Mouse (Mus musculus): ENCODE measurements around the gene Brf1. TPM values are rescaled to one million over a fixed set of nuclear protein-coding genes. Genes with fewer than 3 reads are reported as not detected.

The Brf1 gene
- total RNA-seq, 2 experiments from 2014 or later = 16.8 to 20.9 TPM

DNA sequence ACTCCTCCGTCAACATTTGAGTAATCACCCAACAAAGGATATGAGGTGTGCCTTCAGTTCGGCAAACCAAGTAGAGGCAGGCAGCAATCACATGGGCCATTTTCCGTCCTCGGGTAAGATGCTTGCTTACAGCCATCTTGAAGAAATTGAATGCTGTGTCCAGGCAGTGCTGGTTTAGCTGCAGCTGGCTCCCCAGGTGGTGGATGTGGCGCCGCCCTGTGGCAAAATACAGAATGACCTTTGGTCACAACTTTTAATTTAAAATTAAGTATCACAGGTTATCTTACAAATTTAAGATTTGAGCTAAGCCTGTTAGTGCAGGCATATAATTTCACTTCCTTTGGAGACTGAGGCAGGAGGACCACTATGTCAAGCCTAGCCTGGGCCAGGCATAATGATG is 12.6 kb downstream of the Brf1 start:
- DNase-seq = peak in 1 of 2 experiments; percentile 33
- intact Hi-C loops (cut with DNase I) = loop anchor here (5.0 kb wide), 1 partner anchor 111 kb away; no protein-coding TSS in a partner anchor

DNA sequence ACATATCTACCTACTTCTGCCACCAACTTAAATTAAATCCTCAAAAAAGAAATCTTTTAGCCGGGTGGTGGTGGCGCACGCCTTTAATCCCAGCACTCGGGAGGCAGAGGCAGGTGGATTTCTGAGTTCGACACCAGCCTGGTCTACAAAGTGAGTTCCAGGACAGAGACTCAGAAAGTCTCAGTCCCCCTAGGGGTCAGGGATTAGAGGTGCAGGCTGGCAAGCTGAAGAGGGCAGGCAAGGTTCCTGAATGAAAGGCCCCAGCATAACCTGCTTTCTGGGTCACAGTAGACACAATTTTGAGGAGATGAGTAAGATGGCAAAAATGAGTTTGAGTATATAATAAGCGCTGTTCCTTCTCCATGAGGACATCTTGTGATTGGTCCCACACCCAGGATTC is 15.2 kb downstream of the Brf1 start:
- intact Hi-C loops (cut with DNase I) = loop anchor here (5.0 kb wide), 1 partner anchor 108 kb away; no protein-coding TSS in a partner anchor
- no peak for DNase-seq

DNA sequence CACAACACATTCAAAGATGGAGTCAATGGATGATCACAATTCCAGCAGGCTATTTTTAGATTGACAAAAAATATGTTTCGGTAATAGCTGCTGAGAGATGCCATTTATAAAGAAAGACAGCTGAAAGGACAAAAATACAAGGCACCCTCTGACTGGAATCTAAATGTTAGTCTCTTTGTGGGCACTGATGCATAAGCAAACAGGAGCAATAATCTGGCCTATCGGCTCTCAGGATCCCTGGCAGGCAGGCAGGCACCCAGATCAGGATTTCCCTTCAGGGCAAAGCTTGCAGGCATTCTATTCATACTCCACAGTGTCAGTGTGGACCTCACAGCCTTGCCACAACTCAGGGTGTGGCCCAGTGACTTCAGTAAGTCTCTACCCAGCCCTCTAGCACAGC is 18.5 kb downstream of the Brf1 start:
- intact Hi-C loops (cut with DNase I) = no loop called here
- no peak for DNase-seq

DNA sequence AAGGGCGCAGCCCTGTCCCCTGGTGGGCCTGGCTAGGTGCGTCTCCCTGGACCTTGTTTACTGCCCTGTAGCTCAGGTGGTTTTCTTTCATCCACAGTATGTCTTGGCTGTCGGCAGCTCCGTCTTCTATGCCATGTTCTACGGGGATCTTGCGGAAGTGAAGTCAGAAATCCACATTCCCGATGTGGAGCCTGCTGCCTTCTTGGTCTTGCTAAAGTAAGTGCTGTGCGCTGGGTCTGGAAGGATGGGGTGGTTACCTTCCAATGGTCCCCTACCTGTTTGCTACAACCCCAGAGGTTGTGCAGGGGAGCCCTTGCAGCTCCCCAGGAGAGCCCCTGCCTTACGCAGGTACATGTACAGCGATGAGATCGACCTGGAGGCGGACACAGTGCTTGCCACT is 23.3 kb downstream of the Brf1 start:
- DNase-seq = no peak
- intact Hi-C loops (cut with DNase I) = no loop called here

DNA sequence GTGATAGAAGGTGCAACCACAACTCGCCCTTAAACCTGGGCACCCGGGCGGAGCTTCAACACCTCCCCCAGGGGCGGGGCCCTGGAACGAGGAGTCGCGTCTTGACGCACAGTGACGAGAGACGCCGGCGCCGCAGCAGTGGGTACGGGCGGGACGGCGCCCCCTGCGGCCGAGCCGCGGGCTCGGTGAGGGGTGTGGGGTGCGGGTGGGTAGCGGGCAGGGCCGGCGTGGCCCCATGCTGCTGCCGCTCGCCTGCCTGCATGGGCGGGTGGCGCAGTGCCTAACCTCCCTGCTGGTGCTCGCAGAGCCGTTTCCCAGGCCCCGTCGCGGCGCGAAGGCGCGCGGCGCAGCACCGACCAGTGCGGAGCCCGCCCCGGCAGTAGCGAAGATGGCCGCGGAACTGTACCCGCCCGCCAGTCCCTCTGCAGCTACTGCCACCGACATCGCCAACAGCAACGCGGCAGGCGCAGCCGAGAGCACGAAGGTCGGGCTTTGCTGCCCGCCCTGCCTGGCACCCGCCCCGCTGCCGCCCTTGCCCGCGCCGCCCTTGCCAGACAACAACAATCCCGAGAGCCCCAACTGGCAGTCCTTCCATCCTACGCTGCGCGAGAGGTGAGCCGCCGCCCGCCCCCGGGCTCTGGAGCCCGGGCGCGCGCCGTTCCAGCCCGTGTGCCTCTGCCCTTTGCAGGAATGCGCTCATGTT is 24.0 kb downstream of the Brf1 start, which contains the start of gene Btbd6:
Gene Btbd6 (plus strand): TSS at position 112 of the 703 bp plus-strand sequence.
- intact Hi-C loops (cut with DNase I) = no loop called here
- DNase-seq = peak; percentile 78 to 79

DNA sequence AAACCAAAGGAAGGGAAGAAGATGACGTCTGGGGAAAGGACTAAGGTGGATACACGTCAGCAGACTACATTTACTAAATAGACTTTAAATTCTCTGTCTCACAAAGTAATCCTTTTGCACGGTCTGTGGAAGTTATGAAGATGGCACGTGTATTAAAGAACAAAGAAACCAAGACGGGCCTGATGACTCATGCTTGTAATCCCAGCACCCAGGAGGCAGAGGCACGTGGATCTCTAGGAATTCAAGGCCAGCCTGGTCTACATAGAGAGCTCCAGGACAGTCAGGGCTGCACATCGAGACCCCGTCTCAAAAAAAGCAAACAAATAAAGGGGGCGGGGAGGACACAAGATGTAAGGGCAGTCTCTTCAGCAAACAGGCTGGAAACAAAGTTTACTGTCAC is 25.8 kb downstream of the Brf1 start:
- DNase-seq = no peak
- intact Hi-C loops (cut with DNase I) = no loop called here

DNA sequence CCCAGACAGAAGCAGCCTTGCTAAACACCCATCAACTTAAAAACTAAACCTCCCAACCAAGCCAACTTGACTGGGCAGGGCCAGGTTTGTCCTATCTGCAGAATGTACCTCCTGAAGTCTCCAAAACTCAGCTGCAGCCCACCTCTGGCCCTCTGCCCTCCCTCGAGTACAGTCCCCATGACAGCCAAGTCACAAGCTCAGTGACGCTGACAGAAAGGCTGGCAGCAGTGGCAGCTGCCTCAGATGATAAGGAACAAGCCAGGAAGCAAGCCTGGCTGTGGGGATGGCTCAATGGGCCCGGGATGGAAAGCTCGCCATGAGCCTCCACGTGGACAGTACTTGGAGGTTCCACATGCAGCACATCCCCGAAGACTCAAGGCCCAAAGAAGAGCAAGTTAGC is 30.9 kb downstream of the Brf1 start:
- intact Hi-C loops (cut with DNase I) = no loop called here
- no peak for DNase-seq

DNA sequence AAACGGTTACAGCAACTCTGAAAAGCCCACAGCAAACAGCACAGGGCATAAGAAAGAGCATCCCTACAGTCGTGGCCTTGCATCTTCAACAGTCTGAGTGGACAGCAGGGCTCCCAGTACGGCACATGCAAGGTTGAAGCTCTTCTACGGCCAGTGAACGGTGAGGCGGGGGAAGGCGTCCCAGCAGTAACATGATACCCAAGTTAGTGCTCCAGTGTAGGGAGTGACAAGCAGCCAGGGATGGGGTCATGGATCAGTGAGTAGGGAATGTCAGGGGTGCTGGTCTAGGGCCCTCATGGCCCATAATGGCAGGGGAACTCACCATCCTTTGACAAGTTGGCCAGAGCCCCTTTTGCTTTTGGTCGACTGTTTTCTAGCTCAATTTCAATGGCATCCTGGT is 31.6 kb downstream of the Brf1 start:
- intact Hi-C loops (cut with DNase I) = no loop called here
- no peak for DNase-seq

DNA sequence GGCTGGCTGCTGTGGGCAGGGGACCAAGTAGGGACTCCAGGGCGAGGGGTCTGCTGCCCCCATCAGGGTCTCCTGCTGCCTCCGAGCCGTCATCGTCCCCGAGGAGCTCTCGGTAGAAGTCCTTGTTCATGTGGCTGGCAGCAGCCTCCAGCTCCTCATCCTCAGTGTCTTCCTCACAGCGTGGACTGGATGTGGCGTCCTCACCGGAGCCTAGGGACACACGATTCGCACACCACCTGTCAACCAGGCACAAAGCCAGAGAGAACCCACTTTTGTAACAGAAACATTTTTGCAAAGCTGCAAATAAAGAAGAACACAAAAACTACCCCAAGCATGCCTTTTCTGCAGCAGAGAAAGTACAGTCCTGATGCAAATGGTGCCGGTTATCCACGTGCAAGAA is 34.7 kb downstream of the Brf1 start:
- intact Hi-C loops (cut with DNase I) = no loop called here
- DNase-seq = no peak

DNA sequence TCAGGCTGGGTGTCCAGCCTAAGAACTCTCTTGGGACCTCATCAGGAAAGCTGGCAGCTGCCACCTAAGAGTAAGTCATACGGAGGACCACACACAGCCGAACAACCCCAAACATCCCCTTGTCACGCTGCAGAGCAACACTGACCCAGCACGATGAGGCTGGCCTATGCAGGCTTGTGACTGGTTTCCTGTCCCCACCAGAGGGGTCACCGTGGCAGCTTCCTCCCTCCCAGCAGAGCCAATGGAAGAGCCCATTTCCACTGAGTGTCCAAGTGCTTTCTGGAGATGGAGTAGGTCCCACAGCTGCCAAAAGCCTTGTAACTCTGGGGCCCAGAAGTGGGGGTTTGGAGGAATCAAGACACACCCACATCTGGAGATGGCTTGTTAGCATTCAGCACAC is 38.6 kb downstream of the Brf1 start:
- no peak for DNase-seq
- intact Hi-C loops (cut with DNase I) = no loop called here

DNA sequence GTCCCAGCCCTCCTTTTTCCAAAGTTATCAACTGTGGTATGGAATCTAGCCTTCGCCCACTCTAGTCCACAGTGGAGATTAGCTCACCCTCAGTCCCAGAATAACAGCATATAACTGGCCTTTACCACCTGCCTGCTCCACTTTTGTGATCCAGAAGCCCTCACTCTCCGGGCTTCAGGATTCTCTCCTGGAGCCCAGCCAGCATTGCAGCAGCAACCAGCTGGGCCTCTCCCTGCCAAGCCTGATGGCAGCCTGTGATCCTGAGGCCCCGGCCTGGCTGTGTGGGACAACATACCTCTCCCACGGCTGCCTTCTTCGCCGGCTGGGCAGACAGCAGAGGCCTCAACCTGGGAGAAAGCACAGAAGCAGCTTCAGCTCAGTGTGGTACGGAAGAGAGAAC is 39.1 kb downstream of the Brf1 start:
- peak in 1 of 2 experiments; percentile 58 for DNase-seq
- intact Hi-C loops (cut with DNase I) = no loop called here

DNA sequence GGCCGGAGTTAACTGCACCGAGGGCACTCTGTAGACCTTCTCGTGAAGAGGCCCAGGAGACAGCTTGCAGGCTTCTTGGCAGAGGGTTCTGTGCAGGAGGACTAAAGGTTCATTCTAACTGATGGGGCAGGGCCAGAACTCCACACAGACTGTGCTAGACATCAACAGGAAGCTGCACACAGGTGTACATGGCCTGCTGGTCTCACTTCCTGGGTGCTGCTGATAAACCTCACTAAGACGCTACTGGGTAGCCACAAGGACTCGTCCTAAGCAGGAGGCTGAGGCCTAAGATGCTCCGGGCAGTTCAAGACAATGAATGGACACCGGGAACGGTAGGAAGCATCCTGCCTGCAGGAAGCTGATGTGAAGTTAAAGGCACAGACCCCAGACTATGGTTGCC is 41.1 kb downstream of the Brf1 start:
- intact Hi-C loops (cut with DNase I) = no loop called here

DNA sequence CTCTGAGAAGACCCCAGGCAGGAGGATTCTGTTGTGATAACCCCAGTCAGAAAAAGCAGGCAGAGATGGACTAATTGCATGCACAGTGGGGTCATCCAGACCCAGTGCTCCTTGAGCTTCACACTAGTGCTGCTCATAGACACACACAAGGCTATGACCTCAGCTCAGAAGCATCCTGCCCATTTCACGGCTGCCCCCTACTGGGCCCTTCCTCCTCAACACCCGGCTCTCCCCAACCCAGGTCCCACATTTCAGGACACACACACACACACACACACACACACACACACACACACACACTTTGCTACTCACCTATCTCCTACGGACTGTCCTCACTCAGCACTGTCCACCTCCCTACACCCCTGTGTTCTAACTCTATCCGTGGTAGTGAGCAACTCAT is 42.2 kb downstream of the Brf1 start:
- peak; percentile 36 to 43 for DNase-seq
- intact Hi-C loops (cut with DNase I) = no loop called here

More for the DNA sequence above, 41.1 kb downstream of the Brf1 start:
- DNase-seq = no peak

DNA sequence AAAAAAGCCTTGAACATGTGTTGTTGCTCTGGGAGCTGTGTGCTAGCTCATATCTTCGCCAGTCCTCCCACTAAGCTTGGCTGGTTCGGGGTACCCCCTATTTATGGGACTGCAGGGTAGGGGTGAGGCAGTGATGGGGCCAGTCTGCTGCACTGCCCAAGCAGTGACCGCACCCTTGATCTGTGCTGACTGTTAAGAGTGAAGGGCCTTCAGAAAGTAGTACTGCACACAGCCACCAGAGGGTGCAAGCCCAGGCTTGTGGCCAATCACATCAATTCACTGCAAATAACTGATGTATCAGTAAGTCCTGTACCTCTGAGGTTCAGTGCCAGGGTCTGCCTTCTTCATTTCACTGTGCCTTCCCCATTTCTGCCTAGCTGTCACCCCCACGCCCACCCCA is 44.7 kb downstream of the Brf1 start:
- DNase-seq = peak; percentile 66 to 83
- intact Hi-C loops (cut with DNase I) = no loop called here

DNA sequence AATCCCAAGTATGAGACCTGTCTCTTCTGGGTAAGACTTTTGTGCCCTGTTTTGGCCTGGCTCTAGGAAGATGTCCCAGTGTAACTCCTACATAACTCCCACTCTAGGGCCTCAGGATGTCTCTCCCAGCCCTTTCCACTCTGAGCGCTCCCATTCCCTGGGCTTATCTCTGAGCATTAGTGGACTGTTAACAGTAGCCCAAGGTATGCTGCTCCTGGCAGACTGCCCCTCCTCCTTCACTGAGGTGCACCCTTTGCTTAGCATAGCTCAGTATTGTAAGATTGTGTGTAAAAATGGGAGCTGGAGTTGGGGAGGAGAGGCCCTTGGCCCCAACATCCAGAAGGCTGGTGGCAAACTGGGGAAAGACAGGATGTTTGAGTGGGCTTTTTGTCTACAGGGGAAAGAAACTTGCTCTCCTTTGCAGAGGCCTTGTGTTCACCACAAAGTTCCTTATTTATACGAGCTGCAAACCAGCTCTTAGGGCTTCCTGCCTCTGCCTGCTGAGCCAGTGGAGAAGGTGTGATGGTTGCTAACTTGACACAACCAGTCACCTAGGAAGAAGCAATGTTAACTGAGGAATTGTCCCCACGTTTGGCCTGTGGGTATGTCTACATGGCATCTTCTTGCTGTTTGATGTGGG is 47.5 kb downstream of the Brf1 start:
- intact Hi-C loops (cut with DNase I) = no loop called here
- DNase-seq = no peak

DNA sequence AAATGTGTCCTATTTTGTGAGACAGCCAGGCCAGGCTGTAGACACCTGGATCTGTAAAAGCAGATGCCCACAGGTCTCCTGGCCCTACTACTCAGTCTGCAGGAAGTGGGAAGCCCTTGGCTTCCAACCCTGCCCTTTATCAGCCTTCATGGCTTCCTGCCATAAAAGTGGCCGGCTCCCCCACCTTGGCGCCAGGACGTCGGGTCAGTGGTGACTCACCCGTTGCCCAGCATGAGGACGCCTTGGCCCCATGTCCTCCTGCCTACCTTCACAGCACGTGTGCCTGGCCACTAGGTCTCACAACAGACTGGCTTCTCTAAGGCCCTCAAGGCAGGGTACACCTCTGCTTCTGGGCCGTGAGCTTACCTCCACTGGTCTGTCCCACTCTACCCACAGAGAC is 48.1 kb downstream of the Brf1 start:
- intact Hi-C loops (cut with DNase I) = no loop called here
- no peak for DNase-seq

DNA sequence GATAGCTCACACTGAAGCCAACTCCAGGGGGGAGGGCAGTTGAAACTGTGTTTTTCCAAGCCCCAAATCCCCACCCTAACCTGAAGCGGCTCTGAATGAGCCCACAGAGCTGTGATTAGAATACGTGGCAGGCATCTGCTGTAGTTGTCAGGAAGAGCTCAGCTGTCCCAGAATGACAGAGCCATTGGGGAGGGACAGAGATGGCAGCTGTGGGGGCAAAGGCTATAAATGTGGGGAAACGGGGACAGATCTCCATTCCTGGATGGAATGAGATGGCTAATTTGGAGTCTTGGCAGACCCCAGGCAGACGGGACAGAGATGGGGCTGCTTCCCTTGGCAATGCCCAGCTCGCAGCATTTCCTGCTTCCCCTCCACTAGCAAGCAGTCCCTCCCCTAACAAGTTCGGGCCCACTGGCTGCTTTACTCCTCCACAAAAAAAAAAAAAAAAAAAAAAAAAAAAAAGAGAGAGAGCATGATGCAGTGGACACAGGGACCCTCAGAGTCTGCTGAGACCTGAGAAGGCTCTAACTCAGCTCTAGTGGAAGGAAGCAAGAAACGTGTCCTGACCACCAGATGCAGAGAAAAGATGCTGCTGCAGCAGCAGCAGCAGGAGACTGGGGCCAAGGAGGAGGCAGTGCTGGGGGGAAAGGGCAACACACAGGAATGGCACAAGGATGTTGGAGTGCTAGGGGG is 49.2 kb downstream of the Brf1 start:
- no peak for DNase-seq

DNA sequence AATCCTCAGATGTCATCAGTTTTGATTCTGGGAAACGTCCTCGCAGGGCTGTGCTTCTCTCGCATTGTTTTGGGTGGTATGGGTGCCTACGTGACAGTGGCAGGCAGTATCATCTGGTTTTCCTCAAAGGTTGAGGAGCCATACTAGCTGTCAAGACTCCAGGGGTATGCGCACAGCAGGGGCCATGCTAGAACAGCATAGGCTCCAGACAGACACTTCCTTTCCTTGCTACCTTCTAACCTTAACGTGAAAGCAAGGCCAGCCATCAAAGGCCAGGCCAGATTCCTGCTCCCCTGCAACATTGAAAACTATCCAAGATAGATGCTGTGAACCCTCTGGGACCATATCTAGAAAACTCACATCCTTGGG is 49.8 kb downstream of the Brf1 start:
- intact Hi-C loops (cut with DNase I) = no loop called here
- DNase-seq = no peak

More for the DNA sequence above, 49.2 kb downstream of the Brf1 start:
- intact Hi-C loops (cut with DNase I) = no loop called here

DNA sequence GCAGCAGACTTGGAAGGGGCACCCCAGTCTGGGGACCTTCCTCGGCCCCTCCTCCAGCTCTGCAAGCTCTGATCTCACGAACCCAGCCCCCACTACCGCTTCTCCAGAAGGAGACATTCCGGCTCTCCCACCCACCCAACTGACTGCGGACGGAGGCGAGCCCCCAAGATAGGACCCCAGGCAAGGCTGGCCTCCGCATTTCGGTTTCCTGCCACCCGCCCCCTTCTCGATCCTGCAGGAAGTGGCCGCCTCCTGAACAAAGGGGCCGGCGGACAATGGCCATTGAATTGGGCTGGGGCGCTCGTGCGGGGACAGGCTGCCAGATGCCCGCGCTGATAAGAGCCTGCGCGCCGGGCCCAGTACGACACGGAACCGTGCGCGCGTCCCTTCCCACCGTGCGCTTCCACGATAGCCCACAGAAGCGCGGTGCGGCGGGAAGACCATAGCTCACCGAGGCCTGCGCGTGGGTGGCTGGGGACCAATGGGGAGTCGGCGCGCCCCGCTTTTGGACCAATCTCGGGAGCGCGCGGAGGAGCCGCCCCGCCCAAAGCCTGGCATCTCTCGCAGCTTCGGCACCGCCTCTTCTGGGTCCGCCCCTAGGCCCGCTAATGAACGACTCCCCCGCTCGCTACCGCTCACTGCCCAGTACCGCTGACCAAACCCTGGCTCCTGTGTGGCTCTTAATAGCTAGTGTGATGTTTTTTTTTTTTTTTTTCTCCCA is 50.3 kb downstream of the Brf1 start:
- peak; percentile 76 to 82 for DNase-seq
- intact Hi-C loops (cut with DNase I) = no loop called here

DNA sequence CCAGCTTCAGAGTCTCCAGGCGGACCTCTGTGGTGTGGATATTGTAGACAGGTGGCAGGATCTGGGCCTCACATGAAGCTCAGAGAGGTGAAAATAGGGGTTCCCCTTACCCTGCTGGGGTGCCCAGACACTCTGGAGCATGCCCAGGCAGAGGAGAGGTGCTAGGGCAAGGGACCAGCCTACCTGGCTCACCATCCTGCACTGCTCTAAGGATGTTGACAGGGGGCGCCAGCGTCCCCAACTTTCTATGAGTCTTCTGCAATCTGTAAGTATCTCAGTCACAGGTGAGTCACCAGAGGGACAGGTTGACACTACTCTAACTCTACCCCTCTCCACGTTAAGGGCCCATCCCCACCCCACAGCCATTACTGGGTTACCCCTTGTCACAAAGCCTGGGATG is 53.2 kb downstream of the Brf1 start:
- intact Hi-C loops (cut with DNase I) = loop anchor here (5.0 kb wide), 1 partner anchor 70 kb away; no protein-coding TSS in a partner anchor
- DNase-seq = no peak

DNA sequence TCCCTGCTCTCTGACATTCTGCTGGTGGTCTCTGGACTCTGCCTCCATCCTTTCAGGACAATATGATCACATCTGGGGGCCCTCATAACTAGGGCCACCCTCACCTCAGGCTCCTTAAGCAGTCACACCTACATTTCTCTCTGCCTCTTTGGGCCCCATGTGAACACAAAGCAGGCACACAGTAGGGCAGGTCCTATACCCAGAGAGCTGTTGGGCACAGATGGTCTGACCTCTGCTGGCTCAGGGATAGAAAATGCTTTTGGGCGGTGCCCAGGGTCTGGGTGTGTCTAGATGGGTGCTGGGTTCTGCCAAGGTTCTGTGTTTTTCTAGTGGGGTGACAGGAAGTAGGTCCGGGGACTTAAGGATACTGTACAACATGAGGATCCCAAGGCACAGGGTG is 56.8 kb downstream of the Brf1 start:
- intact Hi-C loops (cut with DNase I) = no loop called here
- no peak for DNase-seq
